Mouse (Mus musculus): ENCODE results near the gene Shisa8. TPM values are rescaled to one million over a fixed set of nuclear protein-coding genes. Genes with fewer than 3 reads are reported as not detected.
A peak's percentile ranks its signal among the peaks of the same experiment; 100 is the strongest.

Gene Shisa8
- polyA plus RNA-seq, 1 experiment from 2014 or later, result 0.75 TPM

- 81% methylated on average over 10 of the region's 10 CpGs for WGBS
- H3K36me3 ChIP-seq, result peaks cover 5% of the 10 kb centered on the region; the same call in 1 of the 2 replicates
- H3K27ac ChIP-seq, result no peak overlapping the region
Observed at GRCm38 (mm10) chr15:82156902-82157301, 55.7 kb downstream of the Shisa8 start.

GRCm38 (mm10) chr15:82156298-82156697, 56.3 kb downstream of the Shisa8 start:
- 87% methylated on average over 6 of the region's 6 CpGs for WGBS
- Histone ChIP-seq H3K4me1 (peaks cover 61% of the 10 kb centered on the region), H3K36me3 (peaks cover 5% of the 10 kb centered on the region; the same call in 1 of the 2 replicates)

More at GRCm38 (mm10) chr15:82156902-82157301, 55.7 kb downstream of the Shisa8 start:
- Histone ChIP-seq H3K4me3 (no peak overlapping the region), H3K9me3 (no peaks in the 10 kb centered on the region), H3K9ac (no peak overlapping the region), H3K4me1 (peaks cover 65% of the 10 kb centered on the region), H3K4me2 (replicated peaks) (no peak overlapping the region), H3K27me3 (no peaks in the 10 kb centered on the region)
- ATAC-seq (ENCODE audit: insufficient number of reproducible peaks, insufficient read depth, low FRiP score, low TSS enrichment), result no peak

More at GRCm38 (mm10) chr15:82156298-82156697, 56.3 kb downstream of the Shisa8 start:
- Histone ChIP-seq H3K9me3 (no peaks in the 10 kb centered on the region), H3K9ac (no peak overlapping the region), H3K27me3 (no peaks in the 10 kb centered on the region), H3K4me2 (replicated peaks) (no peak overlapping the region), H3K27ac (no peak overlapping the region), H3K4me3 (no peak overlapping the region)
- ATAC-seq (ENCODE audit: insufficient number of reproducible peaks, insufficient read depth, low FRiP score, low TSS enrichment), result no peak

MicroRNA genes within 50 kb of the gene (microRNA counts, 519-probe panel; counts per million panel counts)
- 460 counts per million, percentile 65 among the panel's probes with 10 or more counts for microRNA mmu-miR-33

Small RNAs within 50 kb of the gene (microRNA-seq; reads per million reads assigned to microRNA genes)
- gene Mir33, result 73.7 reads per million, percentile 47 among the genes with 10 or more reads in this experiment

Other genes with a start within 250 kb of the Shisa8 start
- not detected in 2 replicates for gene 1700029P11Rik, start 232.3 kb downstream of the Shisa8 start, polyA plus RNA-seq (2016; fragmentation: Nextera tagmentation; extraction: Ambion mirVana)
- 85.8 and 88.3 TPM in 2 replicates for gene Xrcc6, start 225.0 kb downstream of the Shisa8 start, polyA plus RNA-seq (2016; fragmentation: Nextera tagmentation; extraction: Ambion mirVana)
- 31.6 and 34.0 TPM in 2 replicates for gene Desi1, start 179.0 kb downstream of the Shisa8 start, polyA plus RNA-seq (2016; fragmentation: Nextera tagmentation; extraction: Ambion mirVana)
- gene Snu13, start 165.2 kb downstream of the Shisa8 start, polyA plus RNA-seq (2016; fragmentation: Nextera tagmentation; extraction: Ambion mirVana), result 255 and 260 TPM in 2 replicates
- gene 4930407I10Rik, start 153.7 kb downstream of the Shisa8 start, polyA plus RNA-seq (2016; fragmentation: Nextera tagmentation; extraction: Ambion mirVana), result 0.04 TPM in 1 of 2 replicates, not detected in the other
- gene Mei1, start 142.8 kb downstream of the Shisa8 start, polyA plus RNA-seq (2016; fragmentation: Nextera tagmentation; extraction: Ambion mirVana), result 0.09 and 0.10 TPM in 2 replicates
- gene Ccdc134, start 84.9 kb downstream of the Shisa8 start, polyA plus RNA-seq (2016; fragmentation: Nextera tagmentation; extraction: Ambion mirVana), result 26.2 and 27.0 TPM in 2 replicates
- gene Srebf2, start 65.6 kb downstream of the Shisa8 start, polyA plus RNA-seq (2016; fragmentation: Nextera tagmentation; extraction: Ambion mirVana), result 200 and 202 TPM in 2 replicates
- 0.13 and 0.23 TPM in 2 replicates for gene Tnfrsf13c, start 11.6 kb upstream of the Shisa8 start, polyA plus RNA-seq (2016; fragmentation: Nextera tagmentation; extraction: Ambion mirVana)
- gene Cenpm, start 31.9 kb upstream of the Shisa8 start, polyA plus RNA-seq (2016; fragmentation: Nextera tagmentation; extraction: Ambion mirVana), result 68.8 and 71.0 TPM in 2 replicates
- 0.29 TPM in 1 of 2 replicates, not detected in the other for gene 1500009C09Rik, start 39.6 kb upstream of the Shisa8 start, polyA plus RNA-seq (2016; fragmentation: Nextera tagmentation; extraction: Ambion mirVana)
- gene Sept3, start 62.1 kb upstream of the Shisa8 start, polyA plus RNA-seq (2016; fragmentation: Nextera tagmentation; extraction: Ambion mirVana), result 59.9 and 66.0 TPM in 2 replicates
- 0.12 TPM in 1 of 2 replicates, not detected in the other for gene Wbp2nl, start 86.1 kb upstream of the Shisa8 start, polyA plus RNA-seq (2016; fragmentation: Nextera tagmentation; extraction: Ambion mirVana)
- 36.8 and 38.1 TPM in 2 replicates for gene Naga, start 126.1 kb upstream of the Shisa8 start, polyA plus RNA-seq (2016; fragmentation: Nextera tagmentation; extraction: Ambion mirVana)
- 10.3 and 11.2 TPM in 2 replicates for gene Pheta2, start 126.1 kb upstream of the Shisa8 start, polyA plus RNA-seq (2016; fragmentation: Nextera tagmentation; extraction: Ambion mirVana)
- gene Smdt1, start 126.1 kb upstream of the Shisa8 start, polyA plus RNA-seq (2016; fragmentation: Nextera tagmentation; extraction: Ambion mirVana), result 227 and 245 TPM in 2 replicates
- gene Ndufa6, start 141.5 kb upstream of the Shisa8 start, polyA plus RNA-seq (2016; fragmentation: Nextera tagmentation; extraction: Ambion mirVana), result 281 and 295 TPM in 2 replicates
- 10.6 and 10.9 TPM in 2 replicates for gene Cyp2d22, start 167.4 kb upstream of the Shisa8 start, polyA plus RNA-seq (2016; fragmentation: Nextera tagmentation; extraction: Ambion mirVana)
- gene Cyp2d11, start 181.2 kb upstream of the Shisa8 start, polyA plus RNA-seq (2016; fragmentation: Nextera tagmentation; extraction: Ambion mirVana), result not detected in 2 replicates
- not detected in 2 replicates for gene Cyp2d10, start 194.4 kb upstream of the Shisa8 start, polyA plus RNA-seq (2016; fragmentation: Nextera tagmentation; extraction: Ambion mirVana)
- gene Cyp2d9, start 220.6 kb upstream of the Shisa8 start, polyA plus RNA-seq (2016; fragmentation: Nextera tagmentation; extraction: Ambion mirVana), result not detected in 2 replicates